Mouse (Mus musculus) cerebellum, postnatal 14 days (tissue): ENCODE measurements around the gene Hagh.

Experiments
- DNase-seq, 2 experiments: peaks; one replicate each; pipeline ENCODE4 v3.0.0; 2021; ENCODE audit warnings: mixed read lengths in 2 of 2

Gene Hagh

GRCm38 (mm10) chr17:24886932-24887271, 47.0 kb downstream of the Hagh start:
- DNase-seq, result no peak

GRCm38 (mm10) chr17:24887291-24888080, 47.5 kb downstream of the Hagh start:
- peak; percentile 56 to 57 for DNase-seq

- DNase-seq, result no peak
Observed at GRCm38 (mm10) chr17:24888862-24889261, 48.9 kb downstream of the Hagh start.

GRCm38 (mm10) chr17:24890151-24891092, 50.5 kb downstream of the Hagh start:
- no peak for DNase-seq

GRCm38 (mm10) chr17:24891321-24891720, 51.4 kb downstream of the Hagh start:
- peak; percentile 76 to 79 for DNase-seq

- peak; percentile 52 to 57 for DNase-seq
Observed at GRCm38 (mm10) chr17:24892785-24893184, 52.8 kb downstream of the Hagh start.

- DNase-seq, result peak in 1 of 2 experiments; percentile 40
Observed at GRCm38 (mm10) chr17:24893276-24893675, 53.3 kb downstream of the Hagh start.

- peak in 1 of 2 experiments; percentile 51 for DNase-seq
Observed at GRCm38 (mm10) chr17:24894061-24894994, 54.4 kb downstream of the Hagh start.

- DNase-seq, result peak; percentile 87 to 88
Observed at GRCm38 (mm10) chr17:24894995-24895547, 55.1 kb downstream of the Hagh start, which contains the start of the genes Eme2 and Mrps34. Gene Eme2, minus strand, starts transcription at chr17:24895087. Gene Mrps34, plus strand, starts transcription at chr17:24895116.

GRCm38 (mm10) chr17:24895571-24896240, 55.8 kb downstream of the Hagh start:
- peak in 1 of 2 experiments; percentile 43 for DNase-seq

GRCm38 (mm10) chr17:24896241-24896992, 56.5 kb downstream of the Hagh start, which contains the start of gene Nme3:
Gene Nme3, plus strand, starts transcription at chr17:24896500.
- DNase-seq, result peak; percentile 82 to 85

- DNase-seq, result no peak
Observed at GRCm38 (mm10) chr17:24896993-24897269, 57.0 kb downstream of the Hagh start.

- DNase-seq, result peak in 1 of 2 experiments; percentile 32
Observed at GRCm38 (mm10) chr17:24897600-24897999, 57.7 kb downstream of the Hagh start.

- DNase-seq, result peak; percentile 44 to 54
Observed at GRCm38 (mm10) chr17:24898041-24898854, 58.3 kb downstream of the Hagh start.

GRCm38 (mm10) chr17:24899153-24899552, 59.2 kb downstream of the Hagh start:
- no peak for DNase-seq

- no peak for DNase-seq
Observed at GRCm38 (mm10) chr17:24900014-24900413, 60.1 kb downstream of the Hagh start.

- DNase-seq, result no peak
Observed at GRCm38 (mm10) chr17:24902124-24902523, 62.2 kb downstream of the Hagh start.

- peak; percentile 54 to 74 for DNase-seq
Observed at GRCm38 (mm10) chr17:24902671-24903474, 62.9 kb downstream of the Hagh start.

- no peak for DNase-seq
Observed at GRCm38 (mm10) chr17:24903767-24904166, 63.8 kb downstream of the Hagh start.
